Comparison of ENCODE assay signal across 8 mouse cellular contexts in the genomic region with DNA sequence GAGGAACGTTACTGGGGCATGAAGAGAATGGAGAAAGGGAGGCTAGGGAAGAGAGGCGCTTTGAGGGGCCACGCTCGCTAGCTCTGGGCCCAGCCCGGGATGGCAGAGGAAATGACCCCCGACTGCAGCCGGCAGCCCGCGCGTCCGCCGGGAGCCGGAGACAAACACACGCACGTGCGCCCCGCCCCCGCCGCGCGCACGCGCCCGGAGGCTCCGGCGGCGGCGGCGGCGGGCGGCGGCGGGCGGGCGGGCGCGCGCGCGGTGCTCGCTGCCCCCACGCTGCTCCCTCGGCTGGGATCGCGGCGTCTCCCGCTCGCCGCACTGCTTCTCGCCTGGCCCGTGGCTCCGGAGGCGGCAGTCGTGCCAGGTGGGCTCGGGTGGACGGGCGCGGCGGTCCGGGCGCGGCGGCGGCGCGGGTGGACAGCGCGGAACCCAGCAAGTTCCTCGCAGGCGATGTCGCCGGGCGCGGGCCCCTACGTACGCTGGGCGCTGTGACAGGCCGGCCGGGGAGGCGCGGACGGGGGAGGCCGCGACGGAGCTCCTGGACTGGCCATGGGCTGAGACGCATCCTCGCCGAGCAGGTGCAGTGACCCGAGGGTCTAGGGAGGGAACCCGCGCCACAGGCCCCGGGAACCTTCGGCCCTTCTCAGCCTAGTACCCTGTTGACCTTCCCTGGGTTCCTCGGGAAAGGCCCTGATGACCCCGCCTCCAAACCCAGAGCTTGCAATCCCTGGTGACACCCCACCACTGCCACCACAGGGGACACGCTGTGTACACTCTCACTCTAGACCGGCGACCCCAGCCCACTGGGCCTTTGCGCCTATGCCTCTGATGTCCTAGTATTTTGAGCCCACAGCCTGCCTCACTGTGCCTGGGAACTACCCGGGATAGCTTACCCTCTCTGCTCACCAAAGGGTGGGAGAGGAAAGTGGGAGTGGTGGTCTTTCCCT. TPM values are rescaled to one million over a fixed set of nuclear protein-coding genes. Genes with fewer than 3 reads are reported as not detected.
DNase-seq lines count a peak whose midpoint lies in the region; ATAC-seq and TF ChIP-seq lines count a peak whose summit lies in the region.

A gene (plus strand): TSS at position 238 of the 950 bp plus-strand sequence.

- peak; percentile 62 for ATAC-seq in heart, postnatal 0 days (ENCODE audit: insufficient read depth, low read depth)

- H3K4me1 ChIP-seq in kidney, adult 2 months (ENCODE audit: control insufficient read depth, insufficient read depth, low read length): peaks cover 4% of the 10 kb centered on the region; the same call in 1 of the 2 replicates
- peaks cover 18% of the 10 kb centered on the region for H3K4me1 ChIP-seq in erythroblast, embryonic 14.5 days (ENCODE audit: control insufficient read depth)
- H3K4me1 ChIP-seq in heart, postnatal 0 days (ENCODE audit: control insufficient read depth, insufficient read depth): no peaks in the 10 kb centered on the region
- H3K4me1 ChIP-seq in small intestine, adult 2 months (ENCODE audit: control insufficient read depth, insufficient read depth, insufficient read length, low read length): peaks cover 8% of the 10 kb centered on the region

- no peaks in the 10 kb centered on the region for H3K27me3 ChIP-seq in kidney, adult 2 months (replicated peaks; ENCODE audit: control insufficient read depth, insufficient read depth, low read length)
- H3K27me3 ChIP-seq in erythroblast, embryonic 14.5 days (ENCODE audit: control insufficient read depth): peaks cover 67% of the 10 kb centered on the region
- peaks cover 5% of the 10 kb centered on the region; the same call in 1 of the 2 replicates for H3K27me3 ChIP-seq in heart, postnatal 0 days (ENCODE audit: control insufficient read depth, insufficient read depth, low read length)
- H3K27me3 ChIP-seq in small intestine, adult 2 months (ENCODE audit: control insufficient read depth, insufficient read depth, low read length): no peaks in the 10 kb centered on the region

- TF ChIP-seq CTCF in kidney, adult 2 months (conservative IDR thresholded peaks at IDR 0.05; ENCODE audit: insufficient read depth, insufficient read length, low read depth, low read length): no peak
- TF ChIP-seq CTCF in heart, postnatal 0 days (IDR thresholded peaks at IDR 0.05; ENCODE audit: low read depth): no peak
- no peak for TF ChIP-seq CTCF in small intestine, adult 2 months (IDR thresholded peaks at IDR 0.05; ENCODE audit: extremely low read depth, insufficient read length, insufficient replicate concordance, low read depth, low read length)

- H3K4me3 ChIP-seq in kidney, adult 2 months (ENCODE audit: insufficient read depth, low read depth, low read length): peak within 1 kb of the TSS; percentile 71
- H3K4me3 ChIP-seq in erythroblast, embryonic 14.5 days (replicated peaks): peak within 1 kb of the TSS; percentile 67
- H3K4me3 ChIP-seq in heart, postnatal 0 days (ENCODE audit: low read depth, low read length): peak within 1 kb of the TSS; percentile 71
- peak within 1 kb of the TSS; percentile 92 for H3K4me3 ChIP-seq in small intestine, adult 2 months (ENCODE audit: low read depth, low read length)

- no peaks in the 10 kb centered on the region for H3K36me3 ChIP-seq in kidney, adult 2 months (ENCODE audit: control insufficient read depth, insufficient read depth, low read length)
- no peaks in the 10 kb centered on the region for H3K36me3 ChIP-seq in erythroblast, embryonic 14.5 days (ENCODE audit: control insufficient read depth)
- no peaks in the 10 kb centered on the region for H3K36me3 ChIP-seq in heart, postnatal 0 days (replicated peaks; ENCODE audit: control insufficient read depth, insufficient read depth, low read length)
- no peaks in the 10 kb centered on the region for H3K36me3 ChIP-seq in small intestine, adult 2 months (ENCODE audit: control insufficient read depth, insufficient read depth, low read length)

- peak within 1 kb of the TSS; percentile 89 for H3K4me2 ChIP-seq in heart, postnatal 0 days (ENCODE audit: low read depth, low read length)

- no peak within 1 kb of the TSS for H3K27ac ChIP-seq in kidney, adult 2 months (ENCODE audit: insufficient read depth, low read depth, low read length)
- no peak within 1 kb of the TSS for H3K27ac ChIP-seq in heart, postnatal 0 days (ENCODE audit: low read depth)
- H3K27ac ChIP-seq in small intestine, adult 2 months (ENCODE audit: insufficient read depth, low read depth, low read length): no peak within 1 kb of the TSS

- TF ChIP-seq POLR2A in kidney, adult 2 months (IDR thresholded peaks at IDR 0.05; ENCODE audit: low read depth, low read length): no peak
- no peak for TF ChIP-seq POLR2A in small intestine, adult 2 months (IDR thresholded peaks at IDR 0.05; ENCODE audit: low read depth, low read length)

- no peak for TF ChIP-seq EP300 in heart, postnatal 0 days (IDR thresholded peaks at IDR 0.05; ENCODE audit: low read depth)

- peak within 1 kb of the TSS; percentile 54 for H3K9ac ChIP-seq in heart, postnatal 0 days (replicated peaks; ENCODE audit: low read depth, low read length)

- DNase-seq in kidney, adult 2 months: peak; percentile 58
- DNase-seq in kidney, adult 11 months: no peak
- peak; percentile 70 for DNase-seq in adrenal gland, postnatal 25 days
- DNase-seq in heart, postnatal 0 days (ENCODE audit: low spot score): no peak
- DNase-seq in layer of hippocampus, postnatal 14 days (ENCODE audit: low spot score in 2 of 2): peak in 1 of 2 experiments; percentile 35
- peak; percentile 49 for DNase-seq in lung, postnatal 10 days

- WGBS in kidney, adult 2 months: 8% methylated on average over 89 of the region's 100 CpGs
- 3% methylated on average over 65 of the region's 100 CpGs for WGBS in heart, postnatal 0 days
- WGBS in small intestine, adult 2 months: 6% methylated on average over 94 of the region's 100 CpGs

- no peaks in the 10 kb centered on the region; the same call in 1 of the 2 replicates for H3K9me3 ChIP-seq in erythroblast, embryonic 14.5 days (ENCODE audit: control insufficient read depth, low read length)
- no peaks in the 10 kb centered on the region for H3K9me3 ChIP-seq in heart, postnatal 0 days (replicated peaks; ENCODE audit: control insufficient read depth, low read length)

RNA-seq across cellular contexts. Expression of the gene that starts here (rescaled TPM):
- polyA plus RNA-seq in kidney, adult 2 months (2012; rRNA removed): 18.4 and 25.7 TPM in 2 replicates
- total RNA-seq in adrenal gland, postnatal 25 days (2021): 21.0 and 24.7 TPM in 2 replicates
- 0.01 TPM in 1 of 2 replicates, not detected in the other for polyA plus RNA-seq in erythroblast, embryonic 14.5 days (2012)
- 5.0 and 11.9 TPM in 2 replicates for total RNA-seq in heart, postnatal 0 days (2014; rRNA removed; ENCODE audit: low replicate concordance)
- 3.5 and 3.8 TPM in 2 replicates for polyA plus RNA-seq in heart, postnatal 0 days (2015; fragmentation: Nextera tagmentation; extraction: Ambion mirVana)
- total RNA-seq in layer of hippocampus, postnatal 14 days (2021): 10 to 100 TPM; 47.2 to 49.0 TPM
- polyA plus RNA-seq in small intestine, adult 2 months (2012; rRNA removed): 10.1 and 17.6 TPM in 2 replicates

Comparison
In these comparisons a context has a peak if more than half of its experiments do, and no peak if none do; other contexts are left out.
1. DNase-seq: peak in kidney, adult 2 months (single experiment), adrenal gland, postnatal 25 days (single experiment) and lung, postnatal 10 days (single experiment); none in kidney, adult 11 months (single experiment) and heart, postnatal 0 days (single experiment).
2. Peak in every context shown above with its lines, with median percentiles within 50 percentile points of each other: H3K4me3 ChIP-seq.